Mouse (Mus musculus) ES-E14 (cell line): Measurements from ENCODE around the gene Pitpnc1. TPM values are rescaled to one million over a fixed set of nuclear protein-coding genes. Genes with fewer than 3 reads are reported as not detected.
A peak's percentile ranks its signal among the peaks of the same experiment; 100 is the strongest.

Experiments used
- DNase-seq: peaks from one replicate; pipeline ENCODE4 v3.0.0-alpha.2; 2013; ENCODE audit warnings: low read depth, low spot score
- H3K27ac ChIP-seq: 2 replicates; pipeline ENCODE4 v1.5.1; 2012; ENCODE audit warnings: low read depth, mild to moderate bottlenecking, low read length, moderate library complexity, mixed read lengths; ENCODE audit not compliant: poor library complexity, insufficient read depth, severe bottlenecking
- H3K36me3 ChIP-seq: 2 replicates; pipeline ENCODE4 v1.6.1; 2012; ENCODE audit warnings: mild to moderate bottlenecking, low read length, moderate library complexity, mixed read lengths; ENCODE audit not compliant: control insufficient read depth, poor library complexity, insufficient read depth, severe bottlenecking
- H3K4me1 ChIP-seq, 2 experiments: fragments of 150-350 bp in 1 of 2; sonication (generic) in 1 of 2; 2 replicates each; pipeline ENCODE4 v1.6.1; 2012; ENCODE audit warnings: low read length in 2 of 2, mild to moderate bottlenecking in 1 of 2, mixed read lengths in 1 of 2; ENCODE audit not compliant: control insufficient read depth in 2 of 2, insufficient read depth in 2 of 2, poor library complexity in 1 of 2
- H3K4me3 ChIP-seq, 2 experiments: fragments of 150-350 bp in 1 of 2; sonication (generic) in 1 of 2; 2 replicates each; pipeline ENCODE4 v1.5.1; 2012; ENCODE audit warnings: low read length in 2 of 2, low read depth in 1 of 2, mild to moderate bottlenecking in 1 of 2, mixed read lengths in 1 of 2; ENCODE audit not compliant: insufficient read depth in 1 of 2, poor library complexity in 1 of 2, severe bottlenecking in 1 of 2
- H3K9ac ChIP-seq: 2 replicates; pipeline ENCODE4 v1.6.1; 2012; ENCODE audit warnings: low read depth, mild to moderate bottlenecking, low read length, mixed read lengths; ENCODE audit not compliant: poor library complexity, insufficient read depth, severe bottlenecking
- H3K9me3 ChIP-seq: fragments of 150-350 bp; sonication (generic); 2 replicates; pipeline ENCODE4 v1.6.1; 2012; ENCODE audit warnings: low read depth, mild to moderate bottlenecking, low read length; ENCODE audit not compliant: control insufficient read depth, insufficient read depth
- CHD2 ChIP-seq: IDR thresholded peaks from 2 replicates; pipeline ENCODE4 v1.6.1; 2014; ENCODE audit warnings: mild to moderate bottlenecking, low read depth, low read length, inconsistent platforms
- HCFC1 ChIP-seq: IDR thresholded peaks from 2 replicates; pipeline ENCODE4 v1.6.1; 2012; ENCODE audit warnings: low read length, inconsistent platforms, borderline replicate concordance; ENCODE audit not compliant: insufficient read depth
- MAFK ChIP-seq: IDR thresholded peaks from 2 replicates; pipeline ENCODE4 v1.6.1; 2014; ENCODE audit warnings: mild to moderate bottlenecking, low read depth, low read length, inconsistent platforms; ENCODE audit not compliant: insufficient read depth
- ZC3H11A ChIP-seq: IDR thresholded peaks from 2 replicates; pipeline ENCODE4 v1.6.1; 2012; ENCODE audit warnings: low read depth, mild to moderate bottlenecking, inconsistent platforms, low read length, borderline replicate concordance
- ZNF384 ChIP-seq: IDR thresholded peaks from 2 replicates; pipeline ENCODE4 v1.6.1; 2012; ENCODE audit warnings: low read depth, low read length, inconsistent platforms
- in situ Hi-C, 2 experiments: fragments of 600-800 bp; cut with MboI; formaldehyde crosslinking; loops; one replicate each; pipeline ENCODE4 v1.15.1; 2025; ENCODE audit warnings: low sequenced_read_pairs in 2 of 2, inconsistent platforms in 1 of 2; ENCODE audit not compliant: unreplicated experiment in 2 of 2
- total RNA-seq: library from RNA; depleted of rRNA; stranded (reverse); fragments of 300-350 nt; gene quantifications from 2 replicates; pipeline ENCODE4 v1.2.3, GENCODE M21; 2012

Gene Pitpnc1
- total RNA-seq, 1 experiment, result 37.3 TPM

- H3K9ac ChIP-seq, result no peak overlapping the region
- no peak for DNase-seq
- no peaks in the 10 kb centered on the region for H3K36me3 ChIP-seq
- in situ Hi-C loops, result loop anchor here in 1 of 2 experiments (25.0 kb wide), 1 partner anchor 165 kb away; no protein-coding TSS in a partner anchor
- H3K27ac ChIP-seq, result no peak overlapping the region
- H3K4me3 ChIP-seq, result no peak overlapping the region
- TF ChIP-seq CHD2, result no peak
- TF ChIP-seq HCFC1, result no peak
- no peak for TF ChIP-seq ZNF384
- TF ChIP-seq ZC3H11A, result no peak
- TF ChIP-seq MAFK, result no peak
- H3K9me3 ChIP-seq, result no peaks in the 10 kb centered on the region
- H3K4me1 ChIP-seq, result peaks cover 16 to 24% of the 10 kb centered on the region in 2 experiments
Measured at GRCm38 (mm10) chr11:107452053-107452452, 18.4 kb downstream of the Pitpnc1 start.

GRCm38 (mm10) chr11:107451106-107451505 is 19.4 kb downstream of the Pitpnc1 start:
- Histone ChIP-seq H3K9ac (no peak overlapping the region), H3K27ac (no peak overlapping the region), H3K4me1 (peaks cover 25 to 27% of the 10 kb centered on the region in 2 experiments), H3K9me3 (no peaks in the 10 kb centered on the region), H3K4me3 (peak overlapping the region in 1 of 2 experiments; percentile 8; a peak in 1 of 4 replicates), H3K36me3 (no peaks in the 10 kb centered on the region)
- DNase-seq, result no peak
- TF ChIP-seq CHD2, result no peak
- TF ChIP-seq HCFC1, result no peak
- TF ChIP-seq MAFK, result no peak
- TF ChIP-seq ZNF384, result no peak
- TF ChIP-seq ZC3H11A, result no peak
- in situ Hi-C loops, result loop anchor here in 1 of 2 experiments (25.0 kb wide), 1 partner anchor 164 kb away; no protein-coding TSS in a partner anchor

- Histone ChIP-seq H3K4me1 (peaks cover 22 to 33% of the 10 kb centered on the region in 2 experiments), H3K4me3 (no peak overlapping the region), H3K27ac (peak overlapping the region; percentile 92; the same call in 1 of the 2 replicates), H3K9ac (no peak overlapping the region), H3K36me3 (no peaks in the 10 kb centered on the region), H3K9me3 (no peaks in the 10 kb centered on the region)
- TF ChIP-seq CHD2, result no peak
- no peak for TF ChIP-seq ZC3H11A
- no peak for TF ChIP-seq HCFC1
- TF ChIP-seq ZNF384, result no peak
- TF ChIP-seq MAFK, result no peak
- in situ Hi-C loops, result loop anchor here in 1 of 2 experiments (25.0 kb wide), 1 partner anchor 163 kb away; no protein-coding TSS in a partner anchor
- DNase-seq, result no peak
Measured at GRCm38 (mm10) chr11:107450097-107450496, 20.4 kb downstream of the Pitpnc1 start.

- peak overlapping the region; percentile 92 for H3K27ac ChIP-seq
- peaks cover 20 to 32% of the 10 kb centered on the region in 2 experiments for H3K4me1 ChIP-seq
- H3K9ac ChIP-seq, result no peak overlapping the region; the same call in 1 of the 2 replicates
- H3K36me3 ChIP-seq, result no peaks in the 10 kb centered on the region
- DNase-seq, result peak; percentile 74
- TF ChIP-seq MAFK (peak; percentile 65; the same call in 1 of the 2 replicates), CHD2 (no peak), ZC3H11A (no peak)
- H3K4me3 ChIP-seq, result peak overlapping the region; percentile 20 to 22
- no peaks in the 10 kb centered on the region for H3K9me3 ChIP-seq
- in situ Hi-C loops, result no loop called here
Measured at GRCm38 (mm10) chr11:107449169-107449910, 21.2 kb downstream of the Pitpnc1 start.
